In genomic region chr5:139324045-139324491, GRCm38 (mm10) we compare ENCODE assay signal across 8 mouse cellular contexts. TPM values are rescaled to one million over a fixed set of nuclear protein-coding genes. Genes with fewer than 3 reads are reported as not detected.
DNase-seq lines count a peak whose midpoint lies in the region; ATAC-seq and TF ChIP-seq lines count a peak whose summit lies in the region.

No protein-coding gene starts in this region.

- no peaks in the 10 kb centered on the region for H3K36me3 ChIP-seq in lung, embryonic 16.5 days (ENCODE audit: control insufficient read depth, insufficient read depth, low read length)
- H3K36me3 ChIP-seq in hindbrain, embryonic 12.5 days = no peaks in the 10 kb centered on the region
- no peaks in the 10 kb centered on the region for H3K36me3 ChIP-seq in liver, embryonic 13.5 days

- no peak for TF ChIP-seq POLR2A in lung, adult 2 months (IDR thresholded peaks at IDR 0.05; ENCODE audit: borderline replicate concordance, extremely low read depth, low read depth, low read length)

- peaks cover 10% of the 10 kb centered on the region for H3K4me1 ChIP-seq in lung, embryonic 16.5 days (replicated peaks; ENCODE audit: control insufficient read depth, insufficient read depth, low read length)
- H3K4me1 ChIP-seq in lung, adult 2 months (ENCODE audit: control insufficient read depth, insufficient read depth, low read length) = peaks cover 4% of the 10 kb centered on the region
- peaks cover 15% of the 10 kb centered on the region for H3K4me1 ChIP-seq in hindbrain, embryonic 12.5 days
- H3K4me1 ChIP-seq in liver, embryonic 13.5 days (replicated peaks) = peaks cover 45% of the 10 kb centered on the region

- H3K4me3 ChIP-seq in lung, embryonic 16.5 days (ENCODE audit: low read length) = peak overlapping the region; percentile 71
- H3K4me3 ChIP-seq in lung, adult 2 months (replicated peaks; ENCODE audit: extremely low read depth, low read depth, low read length) = no peak overlapping the region
- H3K4me3 ChIP-seq in hindbrain, embryonic 12.5 days = peak overlapping the region; percentile 67
- peak overlapping the region; percentile 70; the same call in 1 of the 2 replicates for H3K4me3 ChIP-seq in liver, embryonic 13.5 days (replicated peaks)

- ATAC-seq in lung, embryonic 16.5 days (ENCODE audit: low read depth) = no peak; the same call in 1 of the 2 replicates
- 0 out of 2 replicates have a peak, but pooled peaks have one; percentile 9 for ATAC-seq in hindbrain, embryonic 12.5 days (ENCODE audit: low FRiP score)
- no peak for ATAC-seq in liver, embryonic 13.5 days (ENCODE audit: low read depth)

- H3K27ac ChIP-seq in lung, embryonic 16.5 days (ENCODE audit: low read length) = no peak overlapping the region
- H3K27ac ChIP-seq in hindbrain, embryonic 12.5 days = no peak overlapping the region
- peak overlapping the region; percentile 29; the same call in 1 of the 2 replicates for H3K27ac ChIP-seq in liver, embryonic 13.5 days

- no peak overlapping the region for H3K9ac ChIP-seq in lung, embryonic 16.5 days (ENCODE audit: low read length)
- H3K9ac ChIP-seq in hindbrain, embryonic 12.5 days = peak overlapping the region; percentile 73
- H3K9ac ChIP-seq in liver, embryonic 13.5 days = peak overlapping the region; percentile 77

- TF ChIP-seq CTCF in lung, adult 2 months (IDR thresholded peaks at IDR 0.05; ENCODE audit: insufficient read depth, low read length) = no peak

- WGBS in lung, embryonic 16.5 days = 53% methylated on average over 5 of the region's 5 CpGs
- 44% methylated on average over 5 of the region's 5 CpGs for WGBS in lung, adult 2 months
- WGBS in hindbrain, embryonic 12.5 days = 59% methylated on average over 5 of the region's 5 CpGs
- WGBS in liver, embryonic 13.5 days (ENCODE audit: insufficient replicate concordance) = 60% methylated on average over 5 of the region's 5 CpGs

- H3K9me3 ChIP-seq in lung, embryonic 16.5 days (ENCODE audit: control insufficient read depth, low read length) = no peaks in the 10 kb centered on the region
- H3K9me3 ChIP-seq in hindbrain, embryonic 12.5 days (replicated peaks) = no peaks in the 10 kb centered on the region
- no peaks in the 10 kb centered on the region for H3K9me3 ChIP-seq in liver, embryonic 13.5 days (replicated peaks)

- DNase-seq in lung, adult 2 months = no peak
- peak; percentile 72 for DNase-seq in cerebellum, adult 9-10 months
- no peak for DNase-seq in liver, embryonic 13.5 days
- DNase-seq in right cerebral cortex, postnatal 14 days = peak; percentile 47
- no peak for DNase-seq in urinary bladder, adult 18-20 months (ENCODE audit: low spot score in 2 of 2)
- DNase-seq in embryo, embryonic 9.5 days (ENCODE audit: extremely low spot score) = no peak

- H3K4me2 ChIP-seq in lung, embryonic 16.5 days (ENCODE audit: low read depth, low read length) = peak overlapping the region; percentile 98
- peak overlapping the region; percentile 97 for H3K4me2 ChIP-seq in hindbrain, embryonic 12.5 days (replicated peaks)
- peak overlapping the region; percentile 96 for H3K4me2 ChIP-seq in liver, embryonic 13.5 days

- peaks cover 23% of the 10 kb centered on the region for H3K27me3 ChIP-seq in lung, embryonic 16.5 days (ENCODE audit: control insufficient read depth, insufficient read depth, low read depth, low read length)
- peaks cover 51% of the 10 kb centered on the region for H3K27me3 ChIP-seq in hindbrain, embryonic 12.5 days
- peaks cover 29% of the 10 kb centered on the region for H3K27me3 ChIP-seq in liver, embryonic 13.5 days

RNA-seq across cellular contexts. Expression of gene Adap1, which starts 1.4 kb away (rescaled TPM):
- 1.7 and 1.9 TPM in 2 replicates for polyA plus RNA-seq in lung, embryonic 16.5 days (2015; fragmentation: Nextera tagmentation; extraction: Ambion mirVana)
- polyA plus RNA-seq in lung, adult 2 months (2012; rRNA removed) = 12.1 and 13.8 TPM in 2 replicates
- polyA plus RNA-seq in hindbrain, embryonic 12.5 days (2016; fragmentation: Nextera tagmentation; extraction: Ambion mirVana) = 13.1 and 13.7 TPM in 2 replicates
- 2.6 and 3.3 TPM in 2 replicates for polyA plus RNA-seq in liver, embryonic 13.5 days (2015; fragmentation: Nextera tagmentation; extraction: Ambion mirVana)

RNA-seq across cellular contexts. Expression of gene Cox19, which starts 27.1 kb away (rescaled TPM):
- polyA plus RNA-seq in lung, embryonic 16.5 days (2015; fragmentation: Nextera tagmentation; extraction: Ambion mirVana) = 79.8 and 94.4 TPM in 2 replicates
- polyA plus RNA-seq in lung, adult 2 months (2012; rRNA removed) = 51.7 and 61.9 TPM in 2 replicates
- 107 and 117 TPM in 2 replicates for polyA plus RNA-seq in hindbrain, embryonic 12.5 days (2016; fragmentation: Nextera tagmentation; extraction: Ambion mirVana)
- 68.5 and 72.3 TPM in 2 replicates for polyA plus RNA-seq in liver, embryonic 13.5 days (2015; fragmentation: Nextera tagmentation; extraction: Ambion mirVana)

RNA-seq across cellular contexts. Expression of gene Cyp2w1, which starts 28.3 kb away (rescaled TPM):
- 0.18 and 0.33 TPM in 2 replicates for polyA plus RNA-seq in lung, embryonic 16.5 days (2015; fragmentation: Nextera tagmentation; extraction: Ambion mirVana)
- polyA plus RNA-seq in lung, adult 2 months (2012; rRNA removed) = 0.33 TPM in 1 of 2 replicates, not detected in the other
- 0.41 and 0.46 TPM in 2 replicates for polyA plus RNA-seq in hindbrain, embryonic 12.5 days (2016; fragmentation: Nextera tagmentation; extraction: Ambion mirVana)
- not detected in 2 replicates for polyA plus RNA-seq in liver, embryonic 13.5 days (2015; fragmentation: Nextera tagmentation; extraction: Ambion mirVana)

RNA-seq across cellular contexts. Expression of gene Gpr146, which starts 53.4 kb away (rescaled TPM):
- polyA plus RNA-seq in lung, embryonic 16.5 days (2015; fragmentation: Nextera tagmentation; extraction: Ambion mirVana) = 6.6 and 8.6 TPM in 2 replicates
- polyA plus RNA-seq in lung, adult 2 months (2012; rRNA removed) = 75.7 and 93.4 TPM in 2 replicates
- polyA plus RNA-seq in hindbrain, embryonic 12.5 days (2016; fragmentation: Nextera tagmentation; extraction: Ambion mirVana) = 1.8 and 2.4 TPM in 2 replicates
- polyA plus RNA-seq in liver, embryonic 13.5 days (2015; fragmentation: Nextera tagmentation; extraction: Ambion mirVana) = 18.8 and 20.2 TPM in 2 replicates

Comparison
In these comparisons a context has a peak if more than half of its experiments do, and no peak if none do; other contexts are left out.
1. DNase-seq: peak in cerebellum, adult 9-10 months (single experiment) and right cerebral cortex, postnatal 14 days (single experiment); none in lung, adult 2 months (single experiment), liver, embryonic 13.5 days (single experiment), urinary bladder, adult 18-20 months (0 of 2) and embryo, embryonic 9.5 days (single experiment).
2. Peak in every context shown above with its lines, with median percentiles within 50 percentile points of each other: H3K4me2 ChIP-seq.